Mouse (Mus musculus) neural tube, embryonic 13.5 days (tissue): Measurements from ENCODE around the gene Lrpap1. TPM values are rescaled to one million over a fixed set of nuclear protein-coding genes. Genes with fewer than 3 reads are reported as not detected.
A peak's percentile ranks its signal among the peaks of the same experiment; 100 is the strongest.

Source experiments
- ATAC-seq: fragments of 200-750 bp; cut with Nextera tagmentation; 2 replicates; pipeline ENCODE4 v1.8.0; 2017; ENCODE audit warnings: low read depth, mild to moderate bottlenecking, moderate TSS enrichment, moderate library complexity
- H3K27ac ChIP-seq: fragments of 300-500 bp; sonication (generic); replicated peaks from 2 replicates; pipeline ENCODE4 v1.5.1; 2015; ENCODE audit warnings: moderate library complexity, mild to moderate bottlenecking, inconsistent platforms
- H3K27me3 ChIP-seq: fragments of 300-500 bp; sonication (generic); 2 replicates; pipeline ENCODE4 v1.6.1; 2015; ENCODE audit warnings: mild to moderate bottlenecking, inconsistent platforms
- H3K36me3 ChIP-seq: fragments of 300-500 bp; sonication (generic); 2 replicates; pipeline ENCODE4 v1.6.1; 2015; ENCODE audit warnings: mild to moderate bottlenecking, inconsistent platforms
- H3K4me1 ChIP-seq: fragments of 300-500 bp; sonication (generic); replicated peaks from 2 replicates; pipeline ENCODE4 v1.6.1; 2015; ENCODE audit warnings: inconsistent platforms
- H3K4me2 ChIP-seq: fragments of 300-500 bp; sonication (generic); 2 replicates; pipeline ENCODE4 v1.6.1; 2015; ENCODE audit warnings: inconsistent platforms, mild to moderate bottlenecking, moderate library complexity
- H3K4me3 ChIP-seq: fragments of 300-500 bp; sonication (generic); 2 replicates; pipeline ENCODE4 v1.5.1; 2015; ENCODE audit warnings: mild to moderate bottlenecking, inconsistent platforms
- H3K9ac ChIP-seq: fragments of 300-500 bp; sonication (generic); 2 replicates; pipeline ENCODE4 v1.6.1; 2015; ENCODE audit warnings: moderate library complexity, mild to moderate bottlenecking, inconsistent platforms
- H3K9me3 ChIP-seq: fragments of 300-500 bp; sonication (generic); 2 replicates; pipeline ENCODE4 v1.6.1; 2016; ENCODE audit warnings: inconsistent platforms
- WGBS: fragments of 180-500 bp; shearing (Covaris S2); methylation state at CpG from one replicate; pipeline ENCODE4 v1.1.7; 2015; 5-methylcytosine and 5-hydroxymethylcytosine counted together
- polyA plus RNA-seq: library from polyadenylated mRNA; unstranded; fragments of >200 nt; fragmentation: Nextera tagmentation; extraction: Ambion mirVana; gene quantifications from 2 replicates; pipeline ENCODE4 v1.2.1, GENCODE M21; 2015

The Lrpap1 gene
- polyA plus RNA-seq, 1 experiment from 2014 or later, result 136 TPM

GRCm38 (mm10) chr5:35073992-35074391 is 31.6 kb downstream of the Lrpap1 start:
- Histone ChIP-seq H3K4me3 (no peak overlapping the region), H3K4me1 (peaks cover 12% of the 10 kb centered on the region), H3K9ac (no peak overlapping the region), H3K27ac (no peak overlapping the region), H3K27me3 (peaks cover 12% of the 10 kb centered on the region), H3K9me3 (no peaks in the 10 kb centered on the region), H3K4me2 (no peak overlapping the region), H3K36me3 (peaks cover 6% of the 10 kb centered on the region; the same call in 1 of the 2 replicates)
- no peak for ATAC-seq
- WGBS, result 72% methylated on average over 9 of the region's 9 CpGs

- WGBS, result 66% methylated on average over 11 of the region's 11 CpGs
- H3K9me3 ChIP-seq, result no peaks in the 10 kb centered on the region
- peaks cover 6% of the 10 kb centered on the region; the same call in 1 of the 2 replicates for H3K36me3 ChIP-seq
- H3K9ac ChIP-seq, result no peak overlapping the region
- no peak overlapping the region for H3K4me3 ChIP-seq
- H3K4me2 ChIP-seq, result no peak overlapping the region
- H3K27me3 ChIP-seq, result peaks cover 5% of the 10 kb centered on the region
- peaks cover 12% of the 10 kb centered on the region for H3K4me1 ChIP-seq
- H3K27ac ChIP-seq, result no peak overlapping the region
- ATAC-seq, result no peak
Measured at GRCm38 (mm10) chr5:35073235-35073634, 32.3 kb downstream of the Lrpap1 start.

GRCm38 (mm10) chr5:35071855-35072254 is 33.7 kb downstream of the Lrpap1 start:
- no peak for ATAC-seq
- Histone ChIP-seq H3K27ac (no peak overlapping the region), H3K4me3 (no peak overlapping the region), H3K4me1 (peaks cover 12% of the 10 kb centered on the region), H3K9me3 (no peaks in the 10 kb centered on the region), H3K4me2 (no peak overlapping the region), H3K36me3 (no peaks in the 10 kb centered on the region), H3K9ac (no peak overlapping the region), H3K27me3 (no peaks in the 10 kb centered on the region; the same call in 1 of the 2 replicates)
- 94% methylated on average over 6 of the region's 6 CpGs for WGBS

- Histone ChIP-seq H3K4me1 (peaks cover 12% of the 10 kb centered on the region), H3K9ac (no peak overlapping the region), H3K27ac (peak overlapping the region; percentile 61), H3K9me3 (no peaks in the 10 kb centered on the region), H3K4me3 (no peak overlapping the region), H3K4me2 (no peak overlapping the region), H3K27me3 (no peaks in the 10 kb centered on the region), H3K36me3 (no peaks in the 10 kb centered on the region)
- WGBS, result 34% methylated on average over 7 of the region's 7 CpGs
- ATAC-seq, result peak; percentile 59; the same call in 1 of the 2 replicates
Measured at GRCm38 (mm10) chr5:35070953-35071352, 34.6 kb downstream of the Lrpap1 start.

GRCm38 (mm10) chr5:35070314-35070713 is 35.3 kb downstream of the Lrpap1 start:
- no peak overlapping the region for H3K4me3 ChIP-seq
- no peak overlapping the region for H3K9ac ChIP-seq
- H3K36me3 ChIP-seq, result no peaks in the 10 kb centered on the region
- H3K27ac ChIP-seq, result peak overlapping the region; percentile 61; the same call in 1 of the 2 replicates
- H3K4me2 ChIP-seq, result no peak overlapping the region
- WGBS, result 86% methylated on average over 8 of the region's 8 CpGs
- no peaks in the 10 kb centered on the region for H3K9me3 ChIP-seq
- ATAC-seq, result no peak
- peaks cover 12% of the 10 kb centered on the region for H3K4me1 ChIP-seq
- no peaks in the 10 kb centered on the region for H3K27me3 ChIP-seq

- Histone ChIP-seq H3K36me3 (no peaks in the 10 kb centered on the region), H3K9me3 (no peaks in the 10 kb centered on the region), H3K9ac (no peak overlapping the region), H3K27ac (no peak overlapping the region), H3K4me3 (no peak overlapping the region), H3K4me2 (no peak overlapping the region), H3K4me1 (peaks cover 12% of the 10 kb centered on the region), H3K27me3 (no peaks in the 10 kb centered on the region)
- ATAC-seq, result no peak
- 81% methylated on average over 2 of the region's 2 CpGs for WGBS
Measured at GRCm38 (mm10) chr5:35069841-35070240, 35.7 kb downstream of the Lrpap1 start.

- no peak overlapping the region for H3K27ac ChIP-seq
- H3K27me3 ChIP-seq, result peaks cover 35% of the 10 kb centered on the region
- H3K9ac ChIP-seq, result no peak overlapping the region
- no peaks in the 10 kb centered on the region for H3K36me3 ChIP-seq
- no peak overlapping the region for H3K4me2 ChIP-seq
- peaks cover 28% of the 10 kb centered on the region for H3K4me1 ChIP-seq
- no peak overlapping the region for H3K4me3 ChIP-seq
- whole genome bisulfite sequencing, result 79% methylated on average over 3 of the region's 3 CpGs
- no peaks in the 10 kb centered on the region for H3K9me3 ChIP-seq
- no peak for ATAC-seq
Measured at GRCm38 (mm10) chr5:35060098-35060497, 45.5 kb downstream of the Lrpap1 start.

- H3K9me3 ChIP-seq, result no peaks in the 10 kb centered on the region
- peaks cover 35% of the 10 kb centered on the region for H3K27me3 ChIP-seq
- no peaks in the 10 kb centered on the region for H3K36me3 ChIP-seq
- peak overlapping the region; percentile 94 for H3K4me2 ChIP-seq
- H3K4me1 ChIP-seq, result peaks cover 36% of the 10 kb centered on the region
- H3K9ac ChIP-seq, result 0 out of 2 replicates have a peak overlapping the region, but pooled peaks have one; percentile 83
- H3K4me3 ChIP-seq, result peak overlapping the region; percentile 57; the same call in 1 of the 2 replicates
- H3K27ac ChIP-seq, result no peak overlapping the region
- WGBS, result 58% methylated on average over 1 of the region's 1 CpGs
- ATAC-seq, result no peak
Measured at GRCm38 (mm10) chr5:35058216-35058615, 47.4 kb downstream of the Lrpap1 start.

GRCm38 (mm10) chr5:35057582-35057981 is 48.0 kb downstream of the Lrpap1 start:
- H3K27me3 ChIP-seq, result peaks cover 35% of the 10 kb centered on the region
- peak overlapping the region; percentile 83 for H3K9ac ChIP-seq
- peak overlapping the region; percentile 57 for H3K4me3 ChIP-seq
- no peaks in the 10 kb centered on the region for H3K9me3 ChIP-seq
- peak overlapping the region; percentile 94 for H3K4me2 ChIP-seq
- WGBS, result 26% methylated on average over 4 of the region's 4 CpGs
- no peaks in the 10 kb centered on the region for H3K36me3 ChIP-seq
- H3K27ac ChIP-seq, result no peak overlapping the region
- ATAC-seq, result peak; percentile 28; the same call in 1 of the 2 replicates
- peaks cover 37% of the 10 kb centered on the region for H3K4me1 ChIP-seq

GRCm38 (mm10) chr5:35056604-35057432 is 48.7 kb downstream of the Lrpap1 start, which contains the start of gene Dok7:
Gene Dok7 (plus strand): TSS chr5:35056766.
- peaks cover 35% of the 10 kb centered on the region for H3K27me3 ChIP-seq
- H3K9me3 ChIP-seq, result no peaks in the 10 kb centered on the region
- peak within 1 kb of the TSS; percentile 83 for H3K9ac ChIP-seq
- peaks cover 37% of the 10 kb centered on the region for H3K4me1 ChIP-seq
- peak; percentile 82 for ATAC-seq
- H3K4me2 ChIP-seq, result peak within 1 kb of the TSS; percentile 94
- H3K27ac ChIP-seq, result peak within 1 kb of the TSS; percentile 46
- WGBS, result under 1% methylated on average over 72 of the region's 74 CpGs
- H3K4me3 ChIP-seq, result peak within 1 kb of the TSS; percentile 57
- H3K36me3 ChIP-seq, result no peaks in the 10 kb centered on the region

GRCm38 (mm10) chr5:35055076-35055475 is 50.5 kb downstream of the Lrpap1 start:
- H3K36me3 ChIP-seq, result no peaks in the 10 kb centered on the region
- H3K4me3 ChIP-seq, result no peak overlapping the region
- no peaks in the 10 kb centered on the region for H3K9me3 ChIP-seq
- no peak overlapping the region for H3K27ac ChIP-seq
- peaks cover 32% of the 10 kb centered on the region for H3K27me3 ChIP-seq
- ATAC-seq, result no peak
- peaks cover 37% of the 10 kb centered on the region for H3K4me1 ChIP-seq
- no peak overlapping the region for H3K4me2 ChIP-seq
- 64% methylated on average over 12 of the region's 12 CpGs for WGBS
- no peak overlapping the region for H3K9ac ChIP-seq

GRCm38 (mm10) chr5:35054628-35055027 is 50.9 kb downstream of the Lrpap1 start:
- H3K4me2 ChIP-seq, result no peak overlapping the region
- WGBS, result 91% methylated on average over 3 of the region's 3 CpGs
- H3K4me1 ChIP-seq, result peaks cover 37% of the 10 kb centered on the region
- H3K36me3 ChIP-seq, result no peaks in the 10 kb centered on the region
- no peak overlapping the region for H3K27ac ChIP-seq
- no peak for ATAC-seq
- H3K9me3 ChIP-seq, result no peaks in the 10 kb centered on the region
- no peak overlapping the region for H3K4me3 ChIP-seq
- H3K27me3 ChIP-seq, result peaks cover 31% of the 10 kb centered on the region
- no peak overlapping the region for H3K9ac ChIP-seq
